Mouse (Mus musculus): ENCODE measurements at regions not wholly inside any gene's neighbourhood (a gene's known extent, or its start where the extent isn't known, plus 50 kb on each side); places are given as distances from the start of the nearest gene placed in this dataset.
A peak's percentile ranks its signal among the peaks of the same experiment; 100 is the strongest.

GRCm38 (mm10) chr14:98834316-98834715 is 159.8 kb downstream of the Rpl36a-ps1 start:
- no peak for DNase-seq (ENCODE audit: low spot score)

- DNase-seq (ENCODE audit: low spot score): no peak
These were observed 160.7 kb downstream of the Rpl36a-ps1 start for GRCm38 (mm10) chr14:98833230-98833999.

- no peak for DNase-seq (ENCODE audit: low spot score)
These were observed 161.7 kb downstream of the Rpl36a-ps1 start for GRCm38 (mm10) chr14:98832401-98832800.

GRCm38 (mm10) chr14:98829958-98830633 is 164.0 kb downstream of the Rpl36a-ps1 start:
- DNase-seq (ENCODE audit: low spot score): no peak

GRCm38 (mm10) chr14:98827490-98827889 is 166.6 kb downstream of the Rpl36a-ps1 start:
- DNase-seq (ENCODE audit: low spot score): no peak

- DNase-seq (ENCODE audit: low spot score): no peak
These were observed 180.5 kb downstream of the Rpl36a-ps1 start for GRCm38 (mm10) chr14:98813657-98814056.

- peak; percentile 3 for DNase-seq (ENCODE audit: low spot score)
These were observed 183.7 kb downstream of the Rpl36a-ps1 start for GRCm38 (mm10) chr14:98810259-98811042.

GRCm38 (mm10) chr14:98808117-98808516 is 186.0 kb downstream of the Rpl36a-ps1 start:
- DNase-seq (ENCODE audit: low spot score): no peak

GRCm38 (mm10) chr14:98805066-98805465 is 189.1 kb downstream of the Rpl36a-ps1 start:
- DNase-seq (ENCODE audit: low spot score): no peak

- DNase-seq (ENCODE audit: low spot score): peak; percentile 1
These were observed 192.8 kb downstream of the Rpl36a-ps1 start for GRCm38 (mm10) chr14:98801293-98801692.

- DNase-seq (ENCODE audit: low spot score): no peak
These were observed 202.1 kb downstream of the Rpl36a-ps1 start for GRCm38 (mm10) chr14:98791970-98792369.

- DNase-seq (ENCODE audit: low spot score): no peak
These were observed 202.7 kb downstream of the Rpl36a-ps1 start for GRCm38 (mm10) chr14:98791232-98791906.

- no peak for DNase-seq (ENCODE audit: low spot score)
These were observed 204.3 kb downstream of the Rpl36a-ps1 start for GRCm38 (mm10) chr14:98789794-98790193.

GRCm38 (mm10) chr14:98781711-98782110 is 212.4 kb downstream of the Rpl36a-ps1 start:
- no peak for DNase-seq (ENCODE audit: low spot score)

- no peak for DNase-seq (ENCODE audit: low spot score)
These were observed 222.0 kb downstream of the Rpl36a-ps1 start for GRCm38 (mm10) chr14:98772080-98772479.

- DNase-seq (ENCODE audit: low spot score): no peak
These were observed 225.3 kb downstream of the Rpl36a-ps1 start for GRCm38 (mm10) chr14:98768845-98769244.

- DNase-seq (ENCODE audit: low spot score): no peak
These were observed 226.6 kb downstream of the Rpl36a-ps1 start for GRCm38 (mm10) chr14:98767481-98767880.

- DNase-seq (ENCODE audit: low spot score): no peak
These were observed 228.8 kb downstream of the Rpl36a-ps1 start for GRCm38 (mm10) chr14:98765358-98765757.

GRCm38 (mm10) chr14:98750766-98751165 is 243.4 kb downstream of the Rpl36a-ps1 start:
- no peak for DNase-seq (ENCODE audit: low spot score)

GRCm38 (mm10) chr14:98749086-98750027 is 244.8 kb downstream of the Rpl36a-ps1 start:
- DNase-seq (ENCODE audit: low spot score): no peak

Measured in ovary, adult 18-20 months (tissue).